20 mouse cellular contexts compared by ENCODE assay signal in genomic region chr10:81076356-81076755, GRCm38 (mm10). TPM values are rescaled to one million over a fixed set of nuclear protein-coding genes. Genes with fewer than 3 reads are reported as not detected.
"Had no signal": no experiment of that assay in that cellular context is flagged by ENCODE, and none has a peak within 500 bp of the region (broad histone marks: within the 10 kb centered on the region; RNA-seq: fewer than 3 reads in every experiment).

No protein-coding gene starts in this region.

- H3K9ac ChIP-seq: liver, embryonic 14.5 days; lung, embryonic 15.5 days; midbrain, embryonic 12.5 days; neural tube, embryonic 13.5 days; neural tube, embryonic 15.5 days had no signal

- H3K9me3 ChIP-seq: lung, embryonic 15.5 days; midbrain, embryonic 10.5 days; midbrain, embryonic 12.5 days; neural tube, embryonic 13.5 days; neural tube, embryonic 15.5 days had no signal

- DNase-seq: lung, adult 2 months; lung, postnatal 14 days; lung, postnatal 36 days; midbrain, embryonic 14.5 days; retina, postnatal 1 day; right cerebral cortex, adult 18-20 months; spleen, adult 18-20 months; thymus, adult 18-20 months; thymus, postnatal 14 days; thymus, postnatal 36 days had no signal

- H3K27ac ChIP-seq: liver, embryonic 14.5 days; lung, embryonic 15.5 days; midbrain, embryonic 10.5 days; midbrain, embryonic 12.5 days; neural tube, embryonic 13.5 days; neural tube, embryonic 15.5 days had no signal

- ATAC-seq: lung, postnatal 0 days; midbrain, embryonic 16.5 days had no signal

- H3K4me3 ChIP-seq: lung, embryonic 15.5 days; midbrain, embryonic 10.5 days; midbrain, embryonic 12.5 days; myocyte; neural tube, embryonic 13.5 days; neural tube, embryonic 15.5 days had no signal

- H3K27me3 ChIP-seq: lung, embryonic 15.5 days; midbrain, embryonic 12.5 days; neural tube, embryonic 13.5 days; neural tube, embryonic 15.5 days had no signal

- H3K4me2 ChIP-seq: lung, embryonic 15.5 days; midbrain, embryonic 12.5 days; neural tube, embryonic 13.5 days; neural tube, embryonic 15.5 days had no signal

RNA-seq across cellular contexts. Expression of gene Creb3l3, which starts 22.3 kb away (rescaled TPM):
- total RNA-seq: megakaryocyte-erythroid progenitor cell, adult 5-6 weeks had no signal
